Mouse (Mus musculus) yolk sac, embryonic 10.5 days (tissue): ENCODE measurements around the gene Lypd3.
A peak's percentile ranks its signal among the peaks of the same experiment; 100 is the strongest.
"Not testable (repeated sequence)": the region's sequence is repeated elsewhere in the genome, so short reads cannot be mapped to it uniquely, and the experiment has no call there.

Source experiments
- DNase-seq: peaks from one replicate; pipeline ENCODE4 v3.0.0-alpha.2; 2017; ENCODE audit warnings: low spot score

Lypd3 gene

DNA sequence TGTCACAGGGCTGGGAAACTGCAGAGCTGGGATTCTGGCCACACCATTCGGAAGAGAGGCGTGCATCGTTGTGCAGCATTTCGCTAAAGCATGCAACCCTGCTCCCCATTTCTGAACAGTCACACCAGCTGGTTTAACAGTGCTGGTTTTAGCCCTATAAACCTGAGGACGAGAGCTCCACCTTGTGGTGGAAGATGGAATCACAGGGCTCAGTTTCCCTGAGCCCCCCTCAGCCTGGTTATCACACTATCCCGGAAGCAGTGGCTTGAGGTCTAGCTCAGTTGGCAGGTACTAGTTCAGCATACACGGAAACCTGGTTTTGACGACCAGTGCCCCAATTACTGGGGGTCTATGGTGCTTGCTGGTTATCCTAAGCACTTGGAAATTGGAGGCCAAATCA lies 26.2 kb downstream of the Lypd3 start:
- DNase-seq: peak; percentile 36

- no peak for DNase-seq
Observed at GRCm38 (mm10) chr7:24664301-24664700, 28.0 kb downstream of the Lypd3 start.

- no peak for DNase-seq
Observed at GRCm38 (mm10) chr7:24664959-24665358, 28.6 kb downstream of the Lypd3 start.

DNA sequence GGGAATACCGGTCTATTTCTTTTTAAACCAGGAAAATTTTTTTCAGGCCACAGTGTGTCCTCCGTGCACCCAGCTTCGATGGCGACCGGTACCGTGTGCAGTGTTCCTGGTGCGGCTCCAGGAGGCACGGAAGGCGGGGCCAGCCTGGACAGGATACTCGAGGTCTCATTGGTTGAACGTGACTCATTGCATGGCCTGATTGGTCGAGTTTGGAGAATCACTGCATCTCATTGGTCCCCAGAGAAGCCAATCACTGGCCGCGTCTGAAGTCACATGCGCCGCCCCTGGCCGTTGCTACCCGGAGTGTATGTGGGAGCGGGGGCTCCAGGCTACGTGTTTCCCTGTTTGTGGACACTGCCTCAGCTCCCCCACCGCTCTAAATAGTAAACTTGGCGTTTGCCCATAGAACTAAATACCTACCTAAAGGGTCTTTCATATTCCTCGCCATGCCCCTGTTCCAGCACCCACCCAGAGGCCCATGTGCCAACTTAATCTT lies 35.6 kb downstream of the Lypd3 start:
- no peak for DNase-seq

DNA sequence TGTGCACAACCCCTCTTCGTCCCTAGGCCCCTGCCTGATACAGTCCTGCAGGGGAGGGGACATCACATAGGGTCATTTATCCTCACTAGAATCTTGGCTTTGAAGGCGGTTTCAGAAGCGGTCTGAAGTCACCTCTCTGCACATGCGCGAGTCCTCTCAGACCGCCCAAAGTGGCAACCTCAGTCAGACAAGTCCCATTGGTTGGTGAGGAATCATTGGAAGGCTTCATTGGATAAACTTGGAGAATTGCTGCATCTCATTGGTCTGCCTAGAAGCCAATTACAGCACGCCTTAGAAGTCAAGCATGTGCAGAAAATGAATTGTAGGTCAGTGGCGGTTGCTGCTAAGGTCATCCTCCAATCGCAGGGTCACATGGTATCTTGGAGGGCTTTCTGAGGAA lies 40.2 kb downstream of the Lypd3 start, which contains the start of gene Tex101:
Tex101 (minus strand) TSS at position 101 of the 400 bp plus-strand sequence.
- no peak for DNase-seq

DNA sequence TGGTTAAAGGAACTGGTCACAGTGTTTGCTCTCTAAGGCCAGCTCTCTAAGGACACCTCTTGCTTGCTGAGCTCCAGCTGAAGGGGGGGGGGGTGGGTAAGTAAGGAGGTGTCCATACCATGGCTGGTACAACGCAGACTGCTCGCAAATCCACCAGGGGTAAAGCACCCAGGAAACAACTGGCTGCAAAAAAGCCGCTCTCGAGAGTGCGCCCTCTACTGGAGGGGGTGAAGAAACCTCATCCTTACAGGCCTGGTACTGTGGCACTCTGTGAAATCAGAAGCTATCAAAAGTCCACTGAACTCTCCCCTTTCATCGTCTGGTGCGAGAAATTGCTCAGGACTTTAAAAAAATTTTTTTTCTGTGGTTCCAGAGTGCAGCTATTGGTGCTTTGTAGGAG lies 47.8 kb downstream of the Lypd3 start:
- DNase-seq: not testable (repeated sequence)

- DNase-seq: not testable (repeated sequence)
Observed at GRCm38 (mm10) chr7:24687519-24687918, 51.2 kb downstream of the Lypd3 start.
